Mouse (Mus musculus) liver, embryonic 12.5 days (tissue): ENCODE data around the gene Sit1. TPM values are rescaled to one million over a fixed set of nuclear protein-coding genes. Genes with fewer than 3 reads are reported as not detected.

Experiments used
- ATAC-seq: fragments of 200-750 bp; cut with Nextera tagmentation; 2 replicates; pipeline ENCODE4 v1.8.0; 2017; ENCODE audit warnings: moderate number of reproducible peaks, mild to moderate bottlenecking, moderate library complexity
- H3K27ac ChIP-seq: fragments of 300-500 bp; sonication (generic); 2 replicates; pipeline ENCODE4 v1.5.1; 2016; ENCODE audit warnings: mild to moderate bottlenecking
- H3K27me3 ChIP-seq: fragments of 300-500 bp; sonication (generic); replicated peaks from 2 replicates; pipeline ENCODE4 v1.6.1; 2016; ENCODE audit warnings: mild to moderate bottlenecking, moderate library complexity
- H3K36me3 ChIP-seq: fragments of 300-500 bp; sonication (generic); 2 replicates; pipeline ENCODE4 v1.6.1; 2016; ENCODE audit warnings: mild to moderate bottlenecking, moderate library complexity
- H3K4me1 ChIP-seq: fragments of 300-500 bp; sonication (generic); 2 replicates; pipeline ENCODE4 v1.6.1; 2016
- H3K4me2 ChIP-seq: fragments of 300-500 bp; sonication (generic); 2 replicates; pipeline ENCODE4 v1.6.1; 2016; ENCODE audit warnings: mild to moderate bottlenecking, moderate library complexity
- H3K4me3 ChIP-seq: fragments of 300-500 bp; sonication (generic); 2 replicates; pipeline ENCODE4 v1.5.1; 2016; ENCODE audit warnings: mild to moderate bottlenecking, moderate library complexity
- H3K9ac ChIP-seq: fragments of 300-500 bp; sonication (generic); 2 replicates; pipeline ENCODE4 v1.6.1; 2016; ENCODE audit warnings: mild to moderate bottlenecking, moderate library complexity
- H3K9me3 ChIP-seq: fragments of 300-500 bp; sonication (generic); replicated peaks from 2 replicates; pipeline ENCODE4 v1.6.1; 2016; ENCODE audit warnings: mild to moderate bottlenecking, moderate library complexity
- WGBS: fragments of 180-500 bp; shearing (Covaris S2); methylation state at CpG from one replicate; pipeline ENCODE4 v1.1.7; 2016; ENCODE audit not compliant: insufficient replicate concordance; 5-methylcytosine and 5-hydroxymethylcytosine counted together
- polyA plus RNA-seq: library from polyadenylated mRNA; unstranded; fragments of >200 nt; fragmentation: Nextera tagmentation; extraction: Ambion mirVana; gene quantifications from 2 replicates; pipeline ENCODE4 v1.2.1, GENCODE M21; 2016

Sit1 gene
- polyA plus RNA-seq, 1 experiment from 2014 or later, result not detected

DNA sequence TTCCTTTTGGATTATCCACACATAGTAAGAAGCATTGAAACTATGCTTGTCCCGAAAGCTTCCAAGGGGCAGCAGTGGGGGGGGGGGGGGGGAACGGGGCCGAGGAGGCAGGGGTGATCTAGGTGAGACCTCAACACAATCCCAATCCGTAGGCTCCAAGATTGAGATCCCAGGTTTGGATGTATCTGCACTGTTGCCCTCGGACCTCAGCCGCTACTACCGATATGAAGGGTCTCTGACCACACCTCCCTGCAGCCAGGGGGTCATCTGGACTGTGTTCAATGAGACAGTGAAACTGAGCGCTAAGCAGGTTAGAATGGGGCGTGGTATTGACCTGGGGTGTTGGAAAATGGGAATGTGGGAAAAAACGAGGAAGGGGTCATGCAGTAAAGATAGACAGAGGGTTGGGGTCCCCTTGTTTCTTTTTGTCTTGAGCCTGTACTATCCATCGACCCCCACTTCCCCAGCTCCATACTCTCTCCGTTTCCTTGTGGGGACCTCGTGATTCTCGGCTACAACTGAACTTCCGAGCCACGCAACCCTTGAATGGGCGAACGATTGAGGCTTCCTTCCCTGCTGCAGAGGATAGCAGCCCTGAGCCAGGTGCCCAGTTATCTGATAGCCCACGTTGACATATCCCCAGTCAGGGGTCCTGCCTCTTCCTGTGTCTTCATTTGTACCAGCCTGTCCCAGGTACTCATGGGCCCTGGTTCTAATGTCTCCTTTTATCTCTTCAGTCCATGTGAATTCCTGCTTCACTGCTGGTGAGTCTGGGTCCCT is 28.3 kb upstream of the Sit1 start:
- Histone ChIP-seq H3K4me2 (no peak overlapping the region), H3K4me1 (peaks cover 34% of the 10 kb centered on the region), H3K36me3 (no peaks in the 10 kb centered on the region), H3K27me3 (peaks cover 11% of the 10 kb centered on the region; the same call in 1 of the 2 replicates), H3K9me3 (no peaks in the 10 kb centered on the region), H3K4me3 (no peak overlapping the region), H3K9ac (no peak overlapping the region), H3K27ac (no peak overlapping the region)
- WGBS, result 57% methylated on average over 19 of the region's 19 CpGs
- no peak for ATAC-seq

- no peak for ATAC-seq
- Histone ChIP-seq H3K4me1 (peaks cover 30% of the 10 kb centered on the region), H3K27me3 (peaks cover 12% of the 10 kb centered on the region; the same call in 1 of the 2 replicates), H3K27ac (0 out of 2 replicates have a peak overlapping the region, but pooled peaks have one; percentile 11), H3K9me3 (no peaks in the 10 kb centered on the region), H3K4me2 (peak overlapping the region; percentile 84), H3K9ac (0 out of 2 replicates have a peak overlapping the region, but pooled peaks have one; percentile 71), H3K4me3 (peak overlapping the region; percentile 60), H3K36me3 (no peaks in the 10 kb centered on the region)
- 27% methylated on average over 9 of the region's 9 CpGs for WGBS
Observed at GRCm38 (mm10) chr4:43509109-43509508, 25.6 kb upstream of the Sit1 start.

DNA sequence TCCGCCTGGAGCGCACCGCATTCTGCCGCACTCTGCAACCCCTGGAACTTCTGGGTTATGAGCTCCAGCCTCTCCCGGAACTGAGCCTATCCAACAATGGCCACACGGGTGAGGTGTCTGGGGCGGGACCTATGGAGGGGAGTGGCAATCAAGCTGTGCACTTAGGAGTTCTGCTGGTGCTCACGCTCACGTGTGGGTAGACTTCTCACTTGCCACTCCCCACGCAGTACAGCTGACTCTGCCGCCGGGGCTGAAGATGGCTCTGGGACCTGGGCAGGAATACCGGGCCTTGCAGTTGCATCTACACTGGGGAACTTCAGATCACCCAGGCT is 25.1 kb upstream of the Sit1 start:
- Histone ChIP-seq H3K27ac (no peak overlapping the region), H3K4me3 (peak overlapping the region; percentile 60), H3K4me1 (peaks cover 35% of the 10 kb centered on the region), H3K9me3 (no peaks in the 10 kb centered on the region), H3K9ac (peak overlapping the region; percentile 71), H3K4me2 (peak overlapping the region; percentile 84), H3K36me3 (no peaks in the 10 kb centered on the region), H3K27me3 (peaks cover 9% of the 10 kb centered on the region; the same call in 1 of the 2 replicates)
- 1% methylated on average over 13 of the region's 13 CpGs for WGBS
- peak; percentile 84 for ATAC-seq

DNA sequence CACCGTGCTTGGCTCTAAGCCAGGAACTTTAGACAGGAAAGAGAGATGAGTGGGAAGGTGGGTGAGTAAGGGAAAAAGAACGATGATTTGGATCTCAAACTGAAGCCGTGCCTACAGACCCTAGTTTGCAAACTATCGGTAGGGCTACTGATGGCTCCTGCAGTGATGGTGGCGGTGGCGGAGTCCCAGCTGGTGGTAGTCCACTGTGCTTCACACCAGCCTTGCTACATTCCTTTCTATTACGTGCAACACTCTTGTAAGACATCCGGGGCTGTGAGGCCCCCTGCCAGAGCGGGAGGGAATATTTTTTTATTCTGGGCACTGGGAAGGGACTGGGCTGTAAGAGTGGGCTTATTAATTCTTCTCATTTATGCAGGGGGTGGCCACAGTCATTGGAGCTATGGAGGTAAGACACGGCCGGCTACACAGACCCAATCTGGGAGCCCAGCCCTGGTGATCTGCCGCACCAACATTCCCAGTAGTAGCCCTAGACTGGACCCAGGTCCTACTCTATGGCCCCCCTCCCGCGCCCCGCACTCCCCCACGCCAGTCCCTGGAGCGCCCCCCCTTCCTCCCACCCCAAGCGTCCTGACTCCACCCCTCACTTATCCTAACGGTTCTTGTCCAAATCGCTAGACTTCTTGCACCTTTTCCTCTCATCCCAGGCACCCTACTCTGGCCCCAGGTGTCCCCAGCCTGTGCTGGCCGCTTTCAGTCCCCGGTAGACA is 24.6 kb upstream of the Sit1 start:
- Histone ChIP-seq H3K9me3 (no peaks in the 10 kb centered on the region), H3K4me2 (peak overlapping the region; percentile 84), H3K36me3 (no peaks in the 10 kb centered on the region), H3K27me3 (peaks cover 9% of the 10 kb centered on the region; the same call in 1 of the 2 replicates), H3K4me3 (peak overlapping the region; percentile 60), H3K4me1 (peaks cover 39% of the 10 kb centered on the region), H3K9ac (peak overlapping the region; percentile 71), H3K27ac (no peak overlapping the region)
- ATAC-seq, result peak; percentile 53
- WGBS, result 6% methylated on average over 21 of the region's 22 CpGs

- H3K36me3 ChIP-seq, result no peaks in the 10 kb centered on the region
- no peak for ATAC-seq
- peaks cover 39% of the 10 kb centered on the region for H3K4me1 ChIP-seq
- no peak within 1 kb of the TSS; the same call in 1 of the 2 replicates for H3K4me3 ChIP-seq
- H3K4me2 ChIP-seq, result peak within 1 kb of the TSS; percentile 84
- 63% methylated on average over 9 of the region's 9 CpGs for WGBS
- H3K9ac ChIP-seq, result no peak within 1 kb of the TSS
- H3K27me3 ChIP-seq, result peaks cover 9% of the 10 kb centered on the region; the same call in 1 of the 2 replicates
- no peak within 1 kb of the TSS for H3K27ac ChIP-seq
- no peaks in the 10 kb centered on the region for H3K9me3 ChIP-seq
Observed at GRCm38 (mm10) chr4:43506536-43507185, 23.1 kb upstream of the Sit1 start, which contains the start of gene Car9. Gene Car9 (plus strand): TSS chr4:43506966.

DNA sequence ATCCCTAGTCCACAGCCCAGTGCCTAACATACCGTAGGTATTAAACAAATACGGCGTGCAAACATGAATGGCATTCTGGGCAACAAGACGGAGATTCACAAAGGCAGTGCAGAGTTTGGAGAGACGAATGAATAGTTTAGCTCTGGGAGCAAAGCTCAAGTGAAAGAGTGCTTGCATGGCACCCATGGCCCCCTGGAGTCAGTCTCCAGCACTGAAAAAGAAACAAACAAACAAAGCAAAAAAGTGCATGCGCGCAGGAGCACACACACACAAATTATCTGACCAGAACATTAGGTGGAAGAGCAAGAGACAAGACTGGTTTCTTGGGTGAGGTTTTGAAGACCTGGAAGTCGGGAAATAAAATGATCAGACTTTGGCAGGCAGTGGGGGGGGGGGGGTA is 22.5 kb upstream of the Sit1 start:
- no peak overlapping the region for H3K4me2 ChIP-seq
- no peak for ATAC-seq
- peaks cover 9% of the 10 kb centered on the region; the same call in 1 of the 2 replicates for H3K27me3 ChIP-seq
- H3K9ac ChIP-seq, result no peak overlapping the region
- H3K4me3 ChIP-seq, result no peak overlapping the region
- H3K27ac ChIP-seq, result no peak overlapping the region
- WGBS, result 74% methylated on average over 8 of the region's 8 CpGs
- no peaks in the 10 kb centered on the region for H3K36me3 ChIP-seq
- H3K4me1 ChIP-seq, result peaks cover 39% of the 10 kb centered on the region
- H3K9me3 ChIP-seq, result no peaks in the 10 kb centered on the region

DNA sequence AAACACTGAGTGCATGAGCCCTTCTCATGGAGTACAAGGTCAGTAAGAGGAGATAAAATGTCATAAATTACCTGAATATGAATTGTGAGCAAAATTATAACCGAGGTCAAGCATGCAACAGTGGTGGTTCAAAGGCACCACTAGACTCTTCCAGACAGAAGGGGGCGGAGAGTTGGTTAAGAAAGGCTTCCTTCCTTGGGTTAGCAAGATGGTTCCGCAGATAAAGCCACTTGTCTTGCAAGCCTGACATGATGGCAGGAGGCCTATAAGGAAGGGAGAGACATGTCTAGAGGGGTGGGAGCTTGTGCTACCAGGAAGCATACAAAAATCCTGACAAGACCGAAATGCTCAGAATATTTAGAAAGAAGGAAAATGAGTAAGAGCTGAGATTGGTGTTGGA is 20.7 kb upstream of the Sit1 start:
- Histone ChIP-seq H3K36me3 (no peaks in the 10 kb centered on the region), H3K4me3 (no peak overlapping the region), H3K27me3 (peaks cover 6% of the 10 kb centered on the region; the same call in 1 of the 2 replicates), H3K4me1 (peaks cover 44% of the 10 kb centered on the region), H3K9ac (no peak overlapping the region), H3K9me3 (no peaks in the 10 kb centered on the region), H3K27ac (no peak overlapping the region), H3K4me2 (no peak overlapping the region)
- WGBS, result 21% methylated on average over 4 of the region's 4 CpGs
- no peak for ATAC-seq

DNA sequence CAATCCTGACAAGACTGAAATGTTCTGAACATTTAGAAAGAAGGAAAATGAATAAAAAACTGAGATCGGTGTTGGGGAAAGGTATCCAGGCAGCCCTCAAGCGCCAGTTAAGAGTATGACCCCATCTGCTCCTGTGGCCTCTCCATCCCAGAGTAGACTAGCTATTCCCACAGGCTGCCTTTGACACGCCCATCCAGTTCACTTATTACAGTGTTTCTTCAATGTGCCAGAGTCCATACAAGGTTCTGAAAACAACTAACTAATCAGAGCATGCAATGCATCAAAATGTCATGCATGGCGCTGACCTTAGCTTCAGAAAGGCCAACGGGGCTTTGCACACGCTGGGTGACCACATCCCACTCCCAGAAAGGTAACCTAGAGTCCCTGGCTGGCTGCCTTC is 20.0 kb upstream of the Sit1 start:
- WGBS, result 68% methylated on average over 6 of the region's 6 CpGs
- H3K4me2 ChIP-seq, result no peak overlapping the region

GRCm38 (mm10) chr4:43503041-43503440 is 19.5 kb upstream of the Sit1 start:
- Histone ChIP-seq H3K9me3 (no peaks in the 10 kb centered on the region), H3K4me2 (no peak overlapping the region), H3K36me3 (peaks cover 3% of the 10 kb centered on the region; the same call in 1 of the 2 replicates), H3K4me3 (no peak overlapping the region), H3K9ac (no peak overlapping the region), H3K27me3 (peaks cover 6% of the 10 kb centered on the region; the same call in 1 of the 2 replicates), H3K4me1 (peaks cover 42% of the 10 kb centered on the region), H3K27ac (no peak overlapping the region)
- no peak for ATAC-seq
- WGBS, result 66% methylated on average over 2 of the region's 2 CpGs

More for the DNA sequence above, 20.0 kb upstream of the Sit1 start:
- no peak for ATAC-seq
- H3K27ac ChIP-seq, result no peak overlapping the region
- H3K36me3 ChIP-seq, result no peaks in the 10 kb centered on the region
- no peak overlapping the region for H3K9ac ChIP-seq
- no peaks in the 10 kb centered on the region for H3K9me3 ChIP-seq
- H3K4me3 ChIP-seq, result no peak overlapping the region
- peaks cover 42% of the 10 kb centered on the region for H3K4me1 ChIP-seq
- H3K27me3 ChIP-seq, result peaks cover 6% of the 10 kb centered on the region; the same call in 1 of the 2 replicates

DNA sequence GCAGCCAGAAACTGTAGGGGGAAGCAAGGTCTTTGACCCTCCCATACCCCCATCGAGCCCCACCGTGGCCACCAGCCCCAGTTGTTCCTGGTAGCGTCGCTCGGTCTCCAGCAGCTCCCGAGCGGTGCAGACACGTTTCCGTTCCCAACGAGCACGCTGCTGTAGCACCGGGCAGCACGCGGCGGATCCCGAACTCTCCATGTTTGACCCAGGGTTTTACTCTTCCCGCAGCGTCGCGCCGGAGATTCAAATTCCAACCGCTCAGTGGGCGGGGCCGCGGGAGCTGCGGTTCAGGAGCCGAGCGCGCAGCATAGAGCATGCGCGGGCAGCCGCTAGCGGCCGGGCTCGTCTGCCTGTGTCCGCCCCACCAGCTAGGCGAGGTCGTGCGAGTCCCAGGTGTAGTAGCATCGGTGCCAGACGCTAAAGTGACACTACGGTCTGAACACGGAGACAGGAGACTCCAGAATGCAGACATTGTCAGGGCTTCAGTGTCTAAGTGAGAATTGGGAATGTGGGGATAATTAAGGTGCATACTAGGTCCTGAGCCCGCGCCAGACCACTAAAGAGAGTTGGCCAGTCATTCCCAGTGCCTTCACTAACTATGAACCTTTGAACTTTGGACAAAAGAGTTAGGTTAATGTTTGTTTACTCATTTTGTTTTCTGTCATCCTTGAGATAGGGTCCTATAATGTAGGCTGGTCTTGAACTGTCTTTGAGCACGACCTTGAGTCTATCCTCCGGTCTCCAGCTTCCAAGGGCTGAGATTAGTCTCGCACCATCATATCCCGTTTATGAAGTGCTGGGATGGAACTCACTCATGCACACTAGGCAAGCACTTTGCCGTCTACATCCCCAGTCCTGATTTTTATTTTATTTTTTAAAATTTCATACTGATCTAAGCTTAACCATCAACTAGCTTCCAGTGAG is 16.1 kb upstream of the Sit1 start, which contains the start of gene Arhgef39:
Gene Arhgef39 (minus strand): TSS at position 289 of the 927 bp plus-strand sequence.
- Histone ChIP-seq H3K36me3 (peaks cover 36% of the 10 kb centered on the region), H3K9me3 (no peaks in the 10 kb centered on the region), H3K9ac (peak within 1 kb of the TSS; percentile 88), H3K27me3 (no peaks in the 10 kb centered on the region), H3K27ac (peak within 1 kb of the TSS; percentile 79), H3K4me3 (peak within 1 kb of the TSS; percentile 79), H3K4me2 (peak within 1 kb of the TSS; percentile 82), H3K4me1 (peaks cover 62% of the 10 kb centered on the region)
- WGBS, result 8% methylated on average over 50 of the region's 50 CpGs
- peak; percentile 90 for ATAC-seq

GRCm38 (mm10) chr4:43498983-43499382 is 15.4 kb upstream of the Sit1 start:
- H3K27me3 ChIP-seq, result no peaks in the 10 kb centered on the region
- H3K9ac ChIP-seq, result peak overlapping the region; percentile 88
- peak overlapping the region; percentile 79 for H3K27ac ChIP-seq
- H3K36me3 ChIP-seq, result peaks cover 36% of the 10 kb centered on the region
- H3K4me2 ChIP-seq, result peak overlapping the region; percentile 82
- H3K4me1 ChIP-seq, result peaks cover 62% of the 10 kb centered on the region
- H3K9me3 ChIP-seq, result no peaks in the 10 kb centered on the region
- peak; percentile 59 for ATAC-seq
- peak overlapping the region; percentile 79 for H3K4me3 ChIP-seq
- WGBS, result 7% methylated on average over 8 of the region's 8 CpGs
